Mouse (Mus musculus) ES-Bruce4 (cell line): ENCODE measurements around the gene Klk1b4.

ENCODE experiments used
- CTCF ChIP-seq: IDR thresholded peaks from one replicate; pipeline ENCODE4 v1.8.1; 2011; ENCODE audit warnings: low read depth, low read length
- POLR2A ChIP-seq: IDR thresholded peaks from one replicate; pipeline ENCODE4 v1.8.1; 2011; ENCODE audit warnings: low read length; ENCODE audit not compliant: insufficient read depth

DNA sequence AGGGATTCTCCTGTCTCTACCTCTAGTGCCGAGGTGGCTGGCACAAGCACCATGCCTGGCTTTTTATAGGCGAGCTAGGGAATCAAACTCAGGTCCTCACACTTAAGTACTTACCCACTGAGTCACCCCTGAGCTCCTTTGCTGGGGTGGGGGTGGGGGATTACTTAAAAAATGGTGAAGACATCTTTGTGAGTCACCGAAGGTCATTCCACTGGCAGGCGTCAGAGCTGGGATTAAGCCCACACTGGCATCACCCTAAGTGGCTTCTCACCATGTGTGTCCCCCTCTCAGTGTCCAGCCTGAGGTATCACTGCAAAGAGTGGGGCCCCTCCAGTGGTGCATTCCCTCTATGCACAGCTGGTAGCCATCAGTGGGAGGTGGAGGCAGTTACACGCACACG is 53.2 kb downstream of the Klk1b4 start:
- TF ChIP-seq POLR2A (no peak), CTCF (no peak)
